Mouse (Mus musculus) liver, embryonic 13.5 days (tissue): ENCODE measurements around the gene Fam71b. TPM values are rescaled to one million over a fixed set of nuclear protein-coding genes. Genes with fewer than 3 reads are reported as not detected.
A peak's percentile ranks its signal among the peaks of the same experiment; 100 is the strongest.

Source experiments
- ATAC-seq: fragments of 200-750 bp; cut with Nextera tagmentation; 2 replicates; pipeline ENCODE4 v1.8.0; 2017; ENCODE audit warnings: low read depth, mild to moderate bottlenecking, moderate number of reproducible peaks, moderate library complexity
- DNase-seq: peaks from one replicate; pipeline ENCODE4 v3.0.0; 2022
- H3K27ac ChIP-seq: fragments of 300-500 bp; sonication (generic); 2 replicates; pipeline ENCODE4 v1.5.1; 2015; ENCODE audit warnings: moderate library complexity, mild to moderate bottlenecking, inconsistent platforms
- H3K27me3 ChIP-seq: fragments of 300-500 bp; sonication (generic); 2 replicates; pipeline ENCODE4 v1.6.1; 2015; ENCODE audit warnings: mild to moderate bottlenecking, inconsistent platforms
- H3K36me3 ChIP-seq: fragments of 300-500 bp; sonication (generic); 2 replicates; pipeline ENCODE4 v1.6.1; 2015; ENCODE audit warnings: mild to moderate bottlenecking, inconsistent platforms
- H3K4me1 ChIP-seq: fragments of 300-500 bp; sonication (generic); replicated peaks from 2 replicates; pipeline ENCODE4 v1.6.1; 2015; ENCODE audit warnings: inconsistent platforms
- H3K4me2 ChIP-seq: fragments of 300-500 bp; sonication (generic); 2 replicates; pipeline ENCODE4 v1.6.1; 2015; ENCODE audit warnings: inconsistent platforms, mild to moderate bottlenecking, moderate library complexity
- H3K4me3 ChIP-seq: fragments of 300-500 bp; sonication (generic); replicated peaks from 2 replicates; pipeline ENCODE4 v1.5.1; 2015; ENCODE audit warnings: mild to moderate bottlenecking, inconsistent platforms
- H3K9ac ChIP-seq: fragments of 300-500 bp; sonication (generic); 2 replicates; pipeline ENCODE4 v1.6.1; 2015; ENCODE audit warnings: mild to moderate bottlenecking, inconsistent platforms
- H3K9me3 ChIP-seq: fragments of 300-500 bp; sonication (generic); replicated peaks from 2 replicates; pipeline ENCODE4 v1.6.1; 2016; ENCODE audit warnings: inconsistent platforms
- WGBS: fragments of 180-500 bp; shearing (Covaris S2); methylation state at CpG from one replicate; pipeline ENCODE4 v1.1.7; 2015; ENCODE audit not compliant: insufficient replicate concordance; 5-methylcytosine and 5-hydroxymethylcytosine counted together
- polyA plus RNA-seq: library from polyadenylated mRNA; unstranded; fragments of >200 nt; fragmentation: Nextera tagmentation; extraction: Ambion mirVana; gene quantifications from 2 replicates; pipeline ENCODE4 v1.2.1, GENCODE M21; 2015

Fam71b gene
- polyA plus RNA-seq, 1 experiment from 2014 or later: not detected

- no peak overlapping the region for H3K4me2 ChIP-seq
Observed at GRCm38 (mm10) chr11:46370457-46370856, 25.9 kb upstream of the Fam71b start.

DNA sequence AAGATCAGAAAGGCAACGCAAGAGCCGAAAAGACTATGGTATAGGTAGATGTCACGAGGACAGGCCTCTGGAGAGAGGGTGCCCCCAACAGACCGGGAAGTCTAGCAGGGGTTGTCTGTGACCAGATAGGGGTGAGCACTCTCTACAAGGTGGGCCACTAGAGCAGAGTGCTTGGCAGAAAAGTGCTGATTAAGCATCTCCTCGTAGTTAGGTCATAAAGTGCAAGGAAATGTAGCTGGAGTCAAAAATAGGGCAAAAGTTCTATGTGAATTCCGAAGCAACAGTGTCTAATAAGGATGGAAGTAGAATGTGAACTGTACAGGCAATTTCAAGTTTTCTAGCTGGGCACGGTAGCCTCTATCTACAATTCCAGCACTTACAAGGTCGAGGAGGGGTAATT, 25.1 kb upstream of the Fam71b start:
- WGBS: 68% methylated on average over 8 of the region's 8 CpGs

More at GRCm38 (mm10) chr11:46370457-46370856, 25.9 kb upstream of the Fam71b start:
- no peak overlapping the region for H3K9ac ChIP-seq
- DNase-seq: no peak
- 68% methylated on average over 4 of the region's 4 CpGs for WGBS
- no peaks in the 10 kb centered on the region for H3K4me1 ChIP-seq
- H3K36me3 ChIP-seq: no peaks in the 10 kb centered on the region
- no peak overlapping the region for H3K4me3 ChIP-seq
- no peaks in the 10 kb centered on the region for H3K27me3 ChIP-seq
- no peaks in the 10 kb centered on the region for H3K9me3 ChIP-seq
- ATAC-seq: no peak
- no peak overlapping the region for H3K27ac ChIP-seq

GRCm38 (mm10) chr11:46372331-46372953, 23.9 kb upstream of the Fam71b start:
- 62% methylated on average over 8 of the region's 8 CpGs for WGBS
- no peaks in the 10 kb centered on the region for H3K36me3 ChIP-seq
- DNase-seq: no peak
- H3K9me3 ChIP-seq: no peaks in the 10 kb centered on the region
- H3K27ac ChIP-seq: no peak overlapping the region
- ATAC-seq: no peak
- H3K9ac ChIP-seq: no peak overlapping the region
- peaks cover 7% of the 10 kb centered on the region for H3K4me1 ChIP-seq
- H3K4me2 ChIP-seq: no peak overlapping the region
- no peak overlapping the region for H3K4me3 ChIP-seq
- H3K27me3 ChIP-seq: no peaks in the 10 kb centered on the region

More for the DNA sequence above, 25.1 kb upstream of the Fam71b start:
- Histone ChIP-seq H3K4me1 (no peaks in the 10 kb centered on the region), H3K9me3 (no peaks in the 10 kb centered on the region), H3K27me3 (no peaks in the 10 kb centered on the region), H3K36me3 (no peaks in the 10 kb centered on the region), H3K4me3 (no peak overlapping the region), H3K4me2 (no peak overlapping the region), H3K9ac (no peak overlapping the region), H3K27ac (no peak overlapping the region)
- DNase-seq (no peak), ATAC-seq (no peak)

- H3K4me2 ChIP-seq: no peak overlapping the region
- no peak overlapping the region for H3K9ac ChIP-seq
- 68% methylated on average over 13 of the region's 13 CpGs for WGBS
- H3K27me3 ChIP-seq: no peaks in the 10 kb centered on the region
- H3K9me3 ChIP-seq: no peaks in the 10 kb centered on the region
- no peak overlapping the region for H3K27ac ChIP-seq
- DNase-seq: no peak
- H3K4me3 ChIP-seq: no peak overlapping the region
- H3K36me3 ChIP-seq: no peaks in the 10 kb centered on the region
- H3K4me1 ChIP-seq: peaks cover 15% of the 10 kb centered on the region
- ATAC-seq: no peak
Observed at GRCm38 (mm10) chr11:46373071-46374030, 23.0 kb upstream of the Fam71b start.

GRCm38 (mm10) chr11:46375015-46375414, 21.3 kb upstream of the Fam71b start:
- ATAC-seq: no peak
- WGBS: 71% methylated on average over 8 of the region's 8 CpGs
- no peaks in the 10 kb centered on the region for H3K27me3 ChIP-seq

DNA sequence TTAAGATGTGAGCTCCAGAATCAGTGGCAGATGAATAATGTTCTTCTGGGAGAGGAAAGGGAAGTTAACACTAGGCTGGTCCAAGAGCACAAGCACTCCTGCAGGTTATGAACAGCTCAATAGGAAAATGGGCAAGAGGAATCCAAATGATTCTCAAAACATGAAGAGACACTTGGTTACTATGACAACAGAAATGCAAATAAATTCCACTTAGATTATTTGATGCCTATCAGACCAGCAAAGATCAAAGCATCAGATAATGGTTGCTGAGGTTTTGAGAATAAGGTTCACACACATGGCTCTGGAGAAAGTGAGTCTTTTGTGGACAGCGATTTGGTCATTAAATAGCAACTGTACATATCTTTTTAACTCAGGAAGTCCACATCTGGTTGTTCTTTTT, 19.0 kb upstream of the Fam71b start:
- Histone ChIP-seq H3K4me3 (no peak overlapping the region), H3K27ac (peak overlapping the region; percentile 23; the same call in 1 of the 2 replicates), H3K9ac (no peak overlapping the region), H3K36me3 (no peaks in the 10 kb centered on the region), H3K27me3 (no peaks in the 10 kb centered on the region), H3K4me1 (peaks cover 24% of the 10 kb centered on the region), H3K4me2 (no peak overlapping the region), H3K9me3 (no peaks in the 10 kb centered on the region)
- DNase-seq: no peak
- 83% methylated on average over 1 of the region's 1 CpGs for WGBS
- ATAC-seq: no peak

More at GRCm38 (mm10) chr11:46375015-46375414, 21.3 kb upstream of the Fam71b start:
- Histone ChIP-seq H3K36me3 (no peaks in the 10 kb centered on the region), H3K4me2 (no peak overlapping the region), H3K27ac (no peak overlapping the region), H3K9ac (no peak overlapping the region), H3K4me3 (no peak overlapping the region), H3K9me3 (no peaks in the 10 kb centered on the region), H3K4me1 (peaks cover 24% of the 10 kb centered on the region)
- DNase-seq: no peak

GRCm38 (mm10) chr11:46377819-46378782, 18.3 kb upstream of the Fam71b start:
- peaks cover 24% of the 10 kb centered on the region for H3K4me1 ChIP-seq
- no peaks in the 10 kb centered on the region for H3K9me3 ChIP-seq
- H3K36me3 ChIP-seq: no peaks in the 10 kb centered on the region
- no peaks in the 10 kb centered on the region for H3K27me3 ChIP-seq
- H3K27ac ChIP-seq: peak overlapping the region; percentile 69
- DNase-seq (peak; percentile 56), ATAC-seq (peak; percentile 99)
- H3K9ac ChIP-seq: no peak overlapping the region
- H3K4me3 ChIP-seq: no peak overlapping the region
- H3K4me2 ChIP-seq: no peak overlapping the region
- WGBS: 58% methylated on average over 8 of the region's 8 CpGs

DNA sequence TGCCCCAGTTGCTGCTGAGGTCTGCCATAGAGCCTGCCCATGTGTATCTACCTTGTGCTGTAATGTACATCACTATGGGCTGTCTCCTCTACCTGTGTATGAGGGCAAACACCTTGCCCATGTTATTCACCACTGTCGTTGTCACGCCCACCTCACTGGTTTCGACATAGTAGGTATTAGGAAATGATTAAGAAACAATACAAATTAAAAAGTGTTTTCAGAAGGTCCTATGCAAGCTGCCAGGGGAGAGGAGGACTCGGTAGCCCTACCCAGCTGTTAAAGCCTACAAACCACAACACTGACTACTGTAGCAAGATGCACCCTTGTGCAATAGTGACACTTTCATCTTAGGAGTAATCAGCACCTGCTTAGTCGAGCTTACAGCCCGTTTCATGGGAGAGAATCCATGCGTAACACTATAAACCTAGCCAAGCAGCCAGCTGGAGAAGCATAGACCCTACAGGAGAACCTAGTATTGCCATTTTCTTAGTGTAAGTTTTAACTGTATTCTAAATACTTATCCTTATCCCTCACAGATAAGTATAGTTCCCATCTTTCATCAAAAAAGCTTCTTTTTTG, 16.2 kb upstream of the Fam71b start:
- Histone ChIP-seq H3K27ac (no peak overlapping the region), H3K4me1 (peaks cover 24% of the 10 kb centered on the region), H3K9me3 (no peaks in the 10 kb centered on the region), H3K4me2 (no peak overlapping the region), H3K27me3 (no peaks in the 10 kb centered on the region), H3K9ac (no peak overlapping the region), H3K36me3 (no peaks in the 10 kb centered on the region), H3K4me3 (no peak overlapping the region)
- WGBS: 72% methylated on average over 7 of the region's 7 CpGs
- ATAC-seq (no peak), DNase-seq (no peak)

DNA sequence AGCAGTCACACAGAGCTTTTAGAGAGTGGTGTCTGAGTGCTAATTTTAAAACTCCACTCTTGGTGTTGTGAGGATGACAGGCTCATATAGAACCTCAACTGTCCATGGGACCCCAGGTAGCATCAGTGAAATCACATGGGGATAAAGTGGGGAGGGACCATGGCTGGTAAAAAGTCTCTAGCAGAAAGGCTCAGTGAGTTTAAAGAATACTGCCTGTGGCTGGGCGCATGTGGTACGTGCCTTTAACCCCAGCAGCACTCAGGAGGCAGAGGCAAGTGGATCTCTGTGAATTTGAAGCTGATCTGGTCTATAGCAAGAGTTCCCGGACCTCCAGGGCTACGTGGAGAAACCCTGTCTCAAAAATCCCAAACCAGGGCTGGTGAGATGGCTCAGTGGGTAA, 13.9 kb upstream of the Fam71b start:
- H3K4me1 ChIP-seq: peaks cover 17% of the 10 kb centered on the region
- no peak overlapping the region for H3K27ac ChIP-seq
- DNase-seq (no peak), ATAC-seq (no peak)
- no peak overlapping the region for H3K9ac ChIP-seq
- H3K4me2 ChIP-seq: no peak overlapping the region
- no peaks in the 10 kb centered on the region for H3K9me3 ChIP-seq
- no peaks in the 10 kb centered on the region for H3K36me3 ChIP-seq
- no peaks in the 10 kb centered on the region for H3K27me3 ChIP-seq
- 79% methylated on average over 4 of the region's 4 CpGs for WGBS
- no peak overlapping the region for H3K4me3 ChIP-seq

DNA sequence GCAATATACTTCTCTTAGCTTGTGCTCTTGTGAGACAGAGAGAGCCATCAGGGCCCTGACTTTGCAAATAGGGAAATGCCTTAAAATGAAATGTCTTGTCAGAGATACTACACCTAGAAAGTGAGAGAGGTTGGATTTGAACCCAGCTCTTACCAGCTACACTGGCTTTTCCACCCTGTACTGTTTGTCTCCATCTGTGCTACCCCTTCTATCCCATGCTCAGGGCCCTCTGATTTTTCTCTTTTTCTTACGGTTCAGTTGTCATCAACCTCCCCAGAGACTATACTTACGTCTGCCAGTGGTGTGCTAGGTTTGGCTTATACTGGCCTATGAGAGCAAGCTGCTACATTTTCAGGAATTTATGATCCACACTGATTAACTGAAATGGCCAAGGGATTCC, 11.4 kb upstream of the Fam71b start:
- H3K9ac ChIP-seq: no peak overlapping the region
- no peaks in the 10 kb centered on the region for H3K27me3 ChIP-seq
- ATAC-seq: no peak
- DNase-seq: no peak
- no peak overlapping the region for H3K4me2 ChIP-seq
- 0 out of 2 replicates have a peak, but pooled peaks cover 3% of the 10 kb centered on the region for H3K4me1 ChIP-seq
- H3K27ac ChIP-seq: no peak overlapping the region
- no peaks in the 10 kb centered on the region for H3K9me3 ChIP-seq
- H3K36me3 ChIP-seq: no peaks in the 10 kb centered on the region
- WGBS: 82% methylated on average over 2 of the region's 2 CpGs
- no peak overlapping the region for H3K4me3 ChIP-seq
